9 mouse cellular contexts compared by ENCODE assay signal in the genomic region with DNA sequence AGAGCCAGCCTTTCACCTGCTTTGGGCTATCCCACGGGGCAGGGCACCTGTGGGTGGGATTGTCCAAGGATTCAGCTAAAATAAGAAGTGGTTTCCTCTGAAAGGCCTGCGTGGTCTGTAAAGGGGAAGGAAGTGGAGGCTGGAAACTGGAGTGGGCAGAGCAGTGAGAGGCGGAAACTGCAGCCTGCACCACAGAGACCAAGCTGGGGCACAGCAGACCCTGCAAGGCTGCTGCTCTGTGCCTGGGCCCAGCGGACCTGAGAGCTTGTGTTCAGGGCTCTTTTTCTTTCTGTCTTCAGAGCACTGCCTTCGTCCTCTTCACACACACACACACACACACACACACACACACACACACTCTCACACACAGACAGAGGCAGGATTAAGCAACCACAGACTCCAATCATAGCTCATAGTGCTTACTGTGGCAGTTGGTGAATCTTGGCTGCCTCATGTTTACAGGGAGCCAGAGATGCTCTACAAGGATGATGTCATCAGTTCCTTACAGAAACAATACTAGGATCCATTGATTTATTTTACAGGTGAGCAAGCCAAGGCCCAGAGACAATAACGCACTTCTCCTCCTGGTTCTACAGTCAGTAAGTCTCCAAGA. TPM values are rescaled to one million over a fixed set of nuclear protein-coding genes. Genes with fewer than 3 reads are reported as not detected.
DNase-seq lines count a peak whose midpoint lies in the region; ATAC-seq and TF ChIP-seq lines count a peak whose summit lies in the region.
"Had no signal": no experiment of that assay in that cellular context is flagged by ENCODE, and none has a peak within 500 bp of the region (broad histone marks: within the 10 kb centered on the region; RNA-seq: fewer than 3 reads in every experiment).

No protein-coding gene starts in this region.

- no peak overlapping the region for H3K4me3 ChIP-seq in layer of hippocampus, adult 2 months
- H3K4me3 ChIP-seq: heart, embryonic 13.5 days had no signal

- H3K27ac ChIP-seq in layer of hippocampus, adult 2 months, result peak overlapping the region; percentile 43; the same call in 1 of the 2 replicates
- H3K27ac ChIP-seq: heart, embryonic 13.5 days had no signal

- TF ChIP-seq CTCF in layer of hippocampus, adult 2 months (conservative IDR thresholded peaks at IDR 0.05), result no peak

- ATAC-seq in inflammation-experienced regulatory T-cells, adult 6 months, result peak; percentile 40
- ATAC-seq in monocyte, adult 5-6 weeks (replicated peaks; ENCODE audit: insufficient number of reproducible peaks, low FRiP score, low TSS enrichment, poor library complexity, severe bottlenecking), result 0 out of 2 replicates have a peak, but pooled peaks have one; percentile 36
- ATAC-seq in erythroblast, adult 5-6 weeks (replicated peaks; ENCODE audit: low FRiP score, poor library complexity, severe bottlenecking), result no peak

- peak; percentile 20 for DNase-seq in adrenal gland, postnatal 10 days
- no peak for DNase-seq in adrenal gland, adult 8-10 months
- no peak for DNase-seq in layer of hippocampus, adult 2 months (ENCODE audit: low spot score in 2 of 2)
- no peak for DNase-seq in layer of hippocampus, adult 9-10 months (ENCODE audit: low spot score)
- no peak for DNase-seq in frontal cortex, postnatal 14 days (ENCODE audit: low spot score in 2 of 2)

RNA-seq across cellular contexts. Expression of a gene that starts 30.2 kb away (rescaled TPM):
- total RNA-seq in adrenal gland, postnatal 10 days (2021), result 10 to 100 TPM; 18.9 to 19.4 TPM
- 10 to 100 TPM in 3 of 4 experiments, 1 to 10 TPM in 1; 9.3 to 27.3 (median 18.6) TPM for total RNA-seq in adrenal gland, adult 8-10 months (2022)
- total RNA-seq in layer of hippocampus, adult 2 months (2021), result 10 to 100 TPM; 41.6 to 44.8 TPM
- polyA plus RNA-seq in inflammation-experienced regulatory T-cells, adult 6 months (2017; shearing (Covaris generic)), result 1 to 10 TPM; 3.0 to 6.2 (median 3.7) TPM
- 0.39 to 0.57 TPM (median 0.53 TPM) in 3 replicates for total RNA-seq in monocyte, adult 5-6 weeks (2017)
- 0.38 and 1.9 TPM in 2 replicates for total RNA-seq in erythroblast, adult 5-6 weeks (2015; ENCODE audit: low replicate concordance)
- 0.14 and 1.9 TPM in 2 replicates for total RNA-seq in erythroblast, adult 5-6 weeks (2017; ENCODE audit: low replicate concordance)
